Mouse (Mus musculus): ENCODE data around the gene Hpgd.
A peak's percentile ranks its signal among the peaks of the same experiment; 100 is the strongest.
"Not testable (repeated sequence)": the region's sequence is repeated elsewhere in the genome, so short reads cannot be mapped to it uniquely, and the experiment has no call there.

The Hpgd gene

GRCm38 (mm10) chr8:56294373-56294877, at the start of gene Hpgd:
Hpgd (plus strand) TSS chr8:56294585.
- DNase-seq (ENCODE audit: low read depth, low spot score): peak; percentile 76

DNA sequence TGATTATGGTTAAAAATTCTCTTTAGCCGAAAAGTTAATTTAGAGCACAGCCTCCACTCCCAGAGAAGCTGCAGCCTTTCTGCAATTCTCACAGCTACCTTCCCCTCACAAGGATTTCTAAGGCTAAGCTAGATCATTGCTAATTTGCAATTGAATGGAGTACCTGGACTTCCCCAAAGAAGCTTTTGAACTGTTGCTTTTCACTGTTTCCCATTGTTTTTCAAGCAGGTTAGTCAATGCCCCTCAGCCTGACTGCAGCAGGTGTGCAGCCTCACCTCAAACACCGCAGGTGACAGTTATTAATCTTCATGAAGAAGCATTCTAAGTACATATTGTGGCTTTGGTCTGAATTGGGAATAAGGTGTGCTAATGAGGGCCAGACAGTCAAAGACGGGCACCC, 42.7 kb upstream of the Hpgd start:
- DNase-seq (ENCODE audit: low read depth, low spot score): not testable (repeated sequence)

GRCm38 (mm10) chr8:56252314-56252713, 42.1 kb upstream of the Hpgd start:
- no peak for DNase-seq (ENCODE audit: low read depth, low spot score)

DNA sequence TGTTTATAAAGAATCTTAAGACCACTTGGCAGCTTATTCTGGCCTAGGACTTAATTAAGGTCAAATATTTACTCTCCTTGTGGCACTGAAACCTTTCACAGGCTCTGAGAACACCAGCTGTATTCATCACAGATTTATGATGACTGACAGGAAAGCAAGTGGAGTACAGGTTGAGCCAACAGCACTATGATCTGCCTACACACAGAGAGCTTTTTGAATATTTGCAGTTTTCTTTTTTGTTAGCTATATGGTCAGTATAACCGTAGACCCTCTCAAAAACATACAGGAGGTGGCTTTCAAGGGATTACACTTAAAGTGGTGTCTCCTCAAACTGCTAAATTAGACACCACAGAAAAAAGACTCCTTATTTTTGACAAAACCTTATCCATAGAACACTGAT, 33.2 kb upstream of the Hpgd start:
- DNase-seq (ENCODE audit: low read depth, low spot score): no peak

DNA sequence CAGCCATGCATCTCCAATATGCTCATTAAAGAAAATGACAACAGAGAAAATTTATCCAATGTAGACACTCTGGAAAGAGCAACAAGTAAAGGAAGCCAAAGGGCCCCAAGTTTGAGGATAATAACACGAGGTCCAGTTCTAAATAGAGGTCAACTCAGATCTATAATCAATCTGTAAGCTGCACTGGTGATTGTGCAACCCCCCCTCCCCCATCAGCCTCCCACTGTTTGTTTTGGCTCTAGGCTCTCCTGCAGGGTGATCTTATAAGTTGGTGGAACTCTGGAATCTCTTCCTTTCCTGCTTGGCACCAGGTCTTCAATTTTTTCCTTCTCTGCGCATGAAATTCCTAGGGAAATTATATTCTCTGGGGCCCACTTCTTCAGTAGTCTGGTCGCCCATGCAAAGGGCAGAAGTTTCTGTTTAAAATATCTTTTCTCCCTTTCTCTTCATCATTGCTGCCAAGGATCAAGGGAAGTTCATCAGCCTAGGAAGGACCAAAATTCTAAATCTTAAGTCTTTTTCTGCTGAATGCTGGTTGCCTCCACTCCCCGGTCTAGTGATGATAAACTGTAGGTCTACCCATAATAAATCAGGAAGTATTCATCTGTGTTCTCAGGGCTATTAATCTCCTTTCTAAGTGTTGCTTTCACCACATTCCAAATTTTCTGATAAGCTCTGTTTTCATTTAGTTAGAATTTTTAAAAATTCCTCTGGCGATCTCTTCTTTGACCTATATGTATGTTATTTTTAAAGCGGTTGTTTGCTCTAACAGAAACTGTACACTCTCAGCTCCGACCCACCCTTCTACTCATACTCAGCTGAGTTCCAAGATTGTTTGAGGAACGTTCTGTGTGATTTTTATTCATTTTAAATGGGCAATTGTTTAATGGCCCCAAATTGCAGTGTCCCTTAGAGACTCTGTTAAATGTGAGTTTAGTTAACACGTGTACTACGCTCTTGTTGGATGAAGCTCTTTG, 24.4 kb upstream of the Hpgd start:
- peak; percentile 24 for DNase-seq (ENCODE audit: low read depth, low spot score)

DNA sequence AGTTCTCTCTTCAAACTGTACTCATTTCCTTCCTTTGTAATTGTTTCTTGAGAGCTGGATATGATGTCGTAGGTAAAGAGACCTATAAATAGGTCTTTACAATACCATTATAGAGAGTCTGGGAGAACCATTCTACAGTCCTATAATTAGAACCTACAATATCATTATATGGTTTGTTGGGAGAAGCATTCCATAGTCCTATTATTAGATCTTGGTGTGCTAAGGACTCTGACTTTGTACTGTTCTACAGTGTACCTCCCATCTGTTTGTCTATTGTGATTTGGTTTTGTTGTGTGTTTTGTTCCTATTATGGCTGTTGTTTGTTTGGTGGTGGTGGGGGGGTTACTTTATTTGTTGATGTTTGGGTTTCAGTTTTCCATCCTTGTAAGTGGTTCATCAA, 21.5 kb upstream of the Hpgd start:
- DNase-seq (ENCODE audit: low read depth, low spot score): no peak

GRCm38 (mm10) chr8:56275316-56275715, 19.1 kb upstream of the Hpgd start:
- DNase-seq (ENCODE audit: low read depth, low spot score): no peak

DNA sequence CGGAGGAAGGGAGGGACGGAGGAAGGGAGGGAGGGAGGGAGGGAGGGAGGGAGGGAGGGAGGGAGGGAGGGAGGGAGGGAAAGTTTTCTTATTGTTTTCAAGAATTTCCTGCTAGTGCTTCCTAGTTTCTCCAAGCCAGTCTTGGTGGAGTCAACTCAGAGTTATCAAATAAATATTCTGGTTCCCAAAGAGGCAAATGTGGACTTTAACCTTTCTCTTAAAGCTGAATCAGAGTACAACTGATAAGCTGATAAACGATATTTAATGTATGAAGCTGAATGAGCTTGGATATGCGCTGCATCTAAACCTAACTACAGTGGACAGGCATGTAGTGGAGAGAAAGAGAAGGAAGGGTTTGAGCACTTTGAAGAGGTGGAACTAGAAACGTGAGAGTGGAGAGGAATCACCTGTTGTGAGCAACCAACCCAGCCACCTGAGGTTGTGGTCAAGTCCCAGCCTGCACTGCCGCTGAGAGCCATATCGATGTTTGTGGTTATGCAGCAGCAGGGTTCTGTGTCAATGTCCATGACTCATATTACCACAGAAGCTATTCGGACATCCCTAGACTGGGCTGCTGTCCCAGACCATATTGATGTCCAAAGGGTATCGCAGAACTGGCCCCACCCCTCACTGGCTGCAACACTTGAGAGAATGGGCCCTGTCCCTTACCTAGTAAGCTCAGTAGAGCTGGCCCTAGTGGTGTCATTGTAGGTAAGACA, 16.4 kb upstream of the Hpgd start:
- no peak for DNase-seq (ENCODE audit: low read depth, low spot score)

- DNase-seq (ENCODE audit: low read depth, low spot score): no peak
These were observed 15.8 kb upstream of the Hpgd start for GRCm38 (mm10) chr8:56278545-56279063.

GRCm38 (mm10) chr8:56283936-56284335, 10.4 kb upstream of the Hpgd start:
- no peak for DNase-seq (ENCODE audit: low read depth, low spot score)

DNA sequence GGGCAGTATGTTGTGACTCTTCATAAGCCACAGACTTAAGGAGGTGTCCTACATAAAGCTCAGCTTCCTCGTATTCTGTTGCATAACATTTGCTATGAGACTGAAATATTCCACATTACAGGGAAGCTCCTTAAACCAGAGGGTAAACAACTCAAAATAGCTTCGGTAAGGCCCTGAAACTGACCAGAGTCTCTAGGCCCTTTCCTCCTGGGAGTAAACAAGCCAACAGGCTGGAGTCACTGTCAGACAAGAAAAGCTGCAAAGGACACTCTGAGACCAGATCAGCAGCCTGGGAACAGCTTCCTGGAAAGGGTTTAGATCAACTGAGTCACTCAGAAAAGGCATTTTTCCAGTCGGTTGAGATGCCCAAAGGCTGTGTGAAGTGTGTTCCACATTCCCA, 9.4 kb upstream of the Hpgd start:
- no peak for DNase-seq (ENCODE audit: low read depth, low spot score)

DNA sequence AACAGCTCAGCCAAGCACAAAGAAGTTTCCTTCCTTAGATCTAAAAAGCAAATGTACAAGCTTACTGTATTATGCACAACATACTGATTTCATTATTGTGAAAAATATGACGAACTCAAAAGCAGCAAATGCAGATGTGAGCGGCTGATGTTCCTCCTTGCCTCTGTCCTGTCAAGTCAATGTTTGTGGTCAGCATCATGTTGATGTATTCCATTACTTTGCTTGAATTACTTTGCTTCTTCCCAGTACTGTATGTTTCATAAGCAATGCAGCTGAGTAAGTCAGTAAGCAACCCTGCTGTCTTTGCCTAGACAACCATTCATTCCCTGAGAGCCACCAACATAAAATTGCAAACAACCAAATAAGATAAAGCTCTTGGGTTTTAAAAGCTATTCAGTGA, 7.7 kb upstream of the Hpgd start:
- DNase-seq (ENCODE audit: low read depth, low spot score): no peak

GRCm38 (mm10) chr8:56287370-56288072, 6.9 kb upstream of the Hpgd start:
- no peak for DNase-seq (ENCODE audit: low read depth, low spot score)

- no peak for DNase-seq (ENCODE audit: low read depth, low spot score)
These were observed 2.1 kb upstream of the Hpgd start for GRCm38 (mm10) chr8:56292318-56292717.

DNA sequence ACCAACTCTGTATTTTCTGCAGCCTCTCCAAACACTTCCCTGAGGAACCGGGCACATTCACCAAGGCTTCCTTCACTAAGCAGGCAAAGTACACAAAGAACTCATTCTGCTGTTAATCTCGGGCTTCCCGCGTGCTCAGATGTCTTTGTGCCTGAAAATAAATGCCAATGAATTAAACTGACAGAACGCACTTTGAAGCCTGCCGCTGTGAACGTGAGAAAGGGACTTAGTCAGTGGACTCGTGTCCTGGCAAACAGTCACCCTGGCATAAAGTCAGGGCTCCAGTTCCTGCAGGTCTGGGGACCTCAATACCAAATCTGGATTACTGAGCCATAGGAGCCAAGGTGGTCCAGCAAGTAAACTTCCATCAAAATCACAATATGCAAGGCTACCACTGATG, 905 bp upstream of the Hpgd start:
- DNase-seq (ENCODE audit: low read depth, low spot score): peak; percentile 59

GRCm38 (mm10) chr8:56294886-56295555, 636 bp downstream of the Hpgd start:
- DNase-seq (ENCODE audit: low read depth, low spot score): no peak

DNA sequence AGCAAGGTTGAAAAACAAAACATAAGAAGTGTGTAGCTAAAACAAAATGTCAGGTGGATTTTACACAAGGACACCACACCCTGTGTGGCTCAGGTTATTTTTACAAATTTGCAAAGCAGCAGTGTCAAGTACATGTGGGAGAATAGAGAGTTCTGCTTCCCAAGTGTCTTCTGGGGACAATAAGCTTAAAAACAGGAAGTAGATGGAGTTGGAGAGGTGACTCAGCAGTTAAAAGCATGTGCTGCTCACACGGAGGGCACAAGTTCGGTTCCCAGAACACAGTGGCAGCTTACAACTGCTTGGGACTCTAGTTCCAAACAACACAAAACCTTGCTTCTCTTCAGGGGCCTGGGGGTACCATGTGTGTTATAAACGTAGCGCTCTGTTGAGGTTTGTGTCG, 5.0 kb downstream of the Hpgd start:
- DNase-seq (ENCODE audit: low read depth, low spot score): no peak

DNA sequence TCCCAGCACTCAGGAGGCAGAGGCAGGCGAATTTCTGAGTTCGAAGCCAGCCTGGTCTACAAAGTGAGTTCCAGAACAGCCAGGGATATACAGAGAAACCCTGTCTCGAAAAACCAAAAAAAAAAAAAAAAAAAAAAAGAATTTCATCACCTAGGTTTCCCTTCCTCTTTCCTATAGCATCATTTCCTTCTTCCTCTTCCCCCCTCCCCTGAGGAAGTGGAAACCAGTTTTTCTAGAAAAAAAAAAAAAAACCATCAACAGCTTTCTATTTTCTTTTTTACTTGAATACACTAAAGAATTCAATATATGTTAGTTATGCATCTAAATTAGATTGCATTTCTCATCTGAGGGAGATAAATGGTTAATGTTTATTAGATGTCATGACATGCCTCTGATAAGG, 6.9 kb downstream of the Hpgd start:
- DNase-seq (ENCODE audit: low read depth, low spot score): not testable (repeated sequence)

DNA sequence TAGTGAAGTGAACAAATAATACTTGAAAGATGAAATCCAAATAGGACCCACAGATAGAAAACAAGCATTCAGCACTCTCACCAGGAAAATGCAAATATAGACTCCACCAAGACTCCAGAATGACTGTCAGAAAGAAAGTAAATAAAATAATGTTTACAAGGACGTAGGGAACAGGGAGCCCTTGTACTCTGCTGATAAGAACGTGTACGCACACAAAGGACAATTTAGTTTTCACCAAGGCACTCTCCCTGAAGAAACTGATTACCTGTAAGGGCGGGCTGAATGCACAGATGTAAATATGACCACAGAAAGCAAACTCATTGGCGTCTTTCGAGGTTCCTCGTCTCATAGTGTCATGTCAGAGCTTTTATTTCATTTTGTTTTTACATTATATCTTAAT, 10.2 kb downstream of the Hpgd start:
- DNase-seq (ENCODE audit: low read depth, low spot score): no peak

GRCm38 (mm10) chr8:56313622-56314021, 19.2 kb downstream of the Hpgd start:
- no peak for DNase-seq (ENCODE audit: low read depth, low spot score)

- DNase-seq (ENCODE audit: low read depth, low spot score): no peak
These were observed 20.8 kb downstream of the Hpgd start for GRCm38 (mm10) chr8:56315189-56315588.
